ENCODE assay signal across 9 mouse cellular contexts in genomic region chr4:141101855-141102254, GRCm38 (mm10). TPM values are rescaled to one million over a fixed set of nuclear protein-coding genes. Genes with fewer than 3 reads are reported as not detected.
A peak's percentile ranks its signal among the peaks of the same experiment; 100 is the strongest.
DNase-seq lines count a peak whose midpoint lies in the region; ATAC-seq lines count a peak whose summit lies in the region.
"Had no signal": no experiment of that assay in that cellular context is flagged by ENCODE, and none has a peak within 500 bp of the region (broad histone marks: within the 10 kb centered on the region; RNA-seq: fewer than 3 reads in every experiment).

No protein-coding gene starts in this region.

- H3K9me3 ChIP-seq in hindbrain, embryonic 11.5 days (ENCODE audit: control insufficient read depth, low read length), result no peaks in the 10 kb centered on the region
- no peaks in the 10 kb centered on the region for H3K9me3 ChIP-seq in hindbrain, embryonic 14.5 days (ENCODE audit: control insufficient read depth, low read length)

- H3K36me3 ChIP-seq in hindbrain, embryonic 11.5 days (ENCODE audit: control insufficient read depth, insufficient read depth, low read length), result no peaks in the 10 kb centered on the region
- no peaks in the 10 kb centered on the region for H3K36me3 ChIP-seq in hindbrain, embryonic 14.5 days (replicated peaks; ENCODE audit: control insufficient read depth, insufficient read depth)

- H3K4me2 ChIP-seq in hindbrain, embryonic 11.5 days (replicated peaks; ENCODE audit: low read depth, low read length), result no peak overlapping the region
- H3K4me2 ChIP-seq in hindbrain, embryonic 14.5 days (replicated peaks), result no peak overlapping the region

- H3K27ac ChIP-seq in hindbrain, embryonic 11.5 days (ENCODE audit: low read depth, low read length), result no peak overlapping the region
- no peak overlapping the region for H3K27ac ChIP-seq in hindbrain, embryonic 14.5 days

- no peaks in the 10 kb centered on the region for H3K4me1 ChIP-seq in hindbrain, embryonic 11.5 days (replicated peaks; ENCODE audit: control insufficient read depth, insufficient read depth, low read length)
- no peaks in the 10 kb centered on the region for H3K4me1 ChIP-seq in hindbrain, embryonic 14.5 days (replicated peaks; ENCODE audit: control insufficient read depth, insufficient read depth, low read length)

- no peak overlapping the region for H3K4me3 ChIP-seq in hindbrain, embryonic 11.5 days (ENCODE audit: low read depth, low read length)
- no peak overlapping the region for H3K4me3 ChIP-seq in hindbrain, embryonic 14.5 days (replicated peaks; ENCODE audit: low read length)

- no peak for ATAC-seq in hindbrain, embryonic 11.5 days (ENCODE audit: low FRiP score)
- ATAC-seq in hindbrain, embryonic 14.5 days (ENCODE audit: low FRiP score), result no peak
- no peak for ATAC-seq in frontal cortex, adult (ENCODE audit: low TSS enrichment)

- WGBS in hindbrain, embryonic 11.5 days, result 60% methylated on average over 6 of the region's 6 CpGs
- WGBS in hindbrain, embryonic 14.5 days, result 72% methylated on average over 6 of the region's 6 CpGs

- no peaks in the 10 kb centered on the region for H3K27me3 ChIP-seq in hindbrain, embryonic 11.5 days (ENCODE audit: control insufficient read depth, insufficient read depth, low read length)
- no peaks in the 10 kb centered on the region for H3K27me3 ChIP-seq in hindbrain, embryonic 14.5 days (ENCODE audit: control insufficient read depth, insufficient read depth, low read length)

- DNase-seq in hindbrain, embryonic 11.5 days (ENCODE audit: low spot score), result peak; percentile 58
- DNase-seq in hindbrain, embryonic 14.5 days (ENCODE audit: low spot score), result no peak
- peak; percentile 17 for DNase-seq in thymus, postnatal 14 days
- no peak for DNase-seq in thymus, postnatal 10 days (ENCODE audit: low spot score in 2 of 2)
- DNase-seq in forelimb bud, embryonic 11.5 days (ENCODE audit: low read depth, low spot score), result peak; percentile 60
- no peak for DNase-seq in layer of hippocampus, postnatal 14 days (ENCODE audit: low spot score in 2 of 2)
- DNase-seq in right cerebral cortex, postnatal 25 days, result no peak

- no peak overlapping the region for H3K9ac ChIP-seq in hindbrain, embryonic 11.5 days (ENCODE audit: low read depth, low read length)
- no peak overlapping the region for H3K9ac ChIP-seq in hindbrain, embryonic 14.5 days

RNA-seq across cellular contexts. Expression of gene Spata21, which starts 13.7 kb away (rescaled TPM):
- 0.17 and 0.19 TPM in 2 replicates for polyA plus RNA-seq in hindbrain, embryonic 11.5 days (2014; fragmentation: Nextera tagmentation; extraction: Ambion mirVana)
- 0.46 and 0.96 TPM in 2 replicates for polyA plus RNA-seq in hindbrain, embryonic 14.5 days (2014; fragmentation: Nextera tagmentation; extraction: Ambion mirVana)
- under 1 TPM; 0.24 to 0.37 TPM for total RNA-seq in layer of hippocampus, postnatal 14 days (2021)
- total RNA-seq: heart, postnatal 10 days had no signal

RNA-seq across cellular contexts. Expression of gene Necap2, which starts 23.7 kb away (rescaled TPM):
- polyA plus RNA-seq in hindbrain, embryonic 11.5 days (2014; fragmentation: Nextera tagmentation; extraction: Ambion mirVana), result 50.8 and 51.7 TPM in 2 replicates
- polyA plus RNA-seq in hindbrain, embryonic 14.5 days (2014; fragmentation: Nextera tagmentation; extraction: Ambion mirVana), result 44.2 and 46.9 TPM in 2 replicates
- 10 to 100 TPM; 40.9 to 52.0 TPM for total RNA-seq in layer of hippocampus, postnatal 14 days (2021)

RNA-seq across cellular contexts. Expression of gene Szrd1, which starts 37.7 kb away (rescaled TPM):
- polyA plus RNA-seq in hindbrain, embryonic 11.5 days (2014; fragmentation: Nextera tagmentation; extraction: Ambion mirVana), result 35.5 and 35.7 TPM in 2 replicates
- polyA plus RNA-seq in hindbrain, embryonic 14.5 days (2014; fragmentation: Nextera tagmentation; extraction: Ambion mirVana), result 17.8 and 23.7 TPM in 2 replicates
- total RNA-seq in layer of hippocampus, postnatal 14 days (2021), result 10 to 100 TPM; 49.8 to 63.7 TPM

RNA-seq across cellular contexts. Expression of gene Crocc, which starts 41.5 kb away (rescaled TPM):
- polyA plus RNA-seq in hindbrain, embryonic 11.5 days (2014; fragmentation: Nextera tagmentation; extraction: Ambion mirVana), result 6.3 and 7.6 TPM in 2 replicates
- polyA plus RNA-seq in hindbrain, embryonic 14.5 days (2014; fragmentation: Nextera tagmentation; extraction: Ambion mirVana), result 5.0 and 5.4 TPM in 2 replicates
- total RNA-seq in layer of hippocampus, postnatal 14 days (2021), result 10 to 100 TPM; 36.3 to 41.7 TPM

RNA-seq across cellular contexts. Expression of gene Fbxo42, which starts 45.9 kb away (rescaled TPM):
- 21.9 and 24.8 TPM in 2 replicates for polyA plus RNA-seq in hindbrain, embryonic 11.5 days (2014; fragmentation: Nextera tagmentation; extraction: Ambion mirVana)
- polyA plus RNA-seq in hindbrain, embryonic 14.5 days (2014; fragmentation: Nextera tagmentation; extraction: Ambion mirVana), result 26.2 and 27.6 TPM in 2 replicates
- 10 to 100 TPM; 22.6 to 24.9 TPM for total RNA-seq in layer of hippocampus, postnatal 14 days (2021)

Comparison
In these comparisons a context has a peak if more than half of its experiments do, and no peak if none do; other contexts are left out.
1. DNase-seq: peak in hindbrain, embryonic 11.5 days (single experiment), thymus, postnatal 14 days (single experiment) and forelimb bud, embryonic 11.5 days (single experiment); none in hindbrain, embryonic 14.5 days (single experiment), thymus, postnatal 10 days (0 of 2), layer of hippocampus, postnatal 14 days (0 of 2) and right cerebral cortex, postnatal 25 days (single experiment).